Mouse (Mus musculus) layer of hippocampus, adult 11-12 months (tissue): ENCODE measurements around the gene Sfxn5.

Experiments used
- DNase-seq: peaks from one replicate; pipeline ENCODE4 v3.0.0; 2022; ENCODE audit warnings: low spot score

The Sfxn5 gene

GRCm38 (mm10) chr6:85190671-85191070, 142.6 kb downstream of the Sfxn5 start:
- DNase-seq: no peak

- DNase-seq: no peak
Measured at GRCm38 (mm10) chr6:85189911-85190591, 143.2 kb downstream of the Sfxn5 start.

GRCm38 (mm10) chr6:85189361-85189760, 143.9 kb downstream of the Sfxn5 start:
- no peak for DNase-seq

- no peak for DNase-seq
Measured at GRCm38 (mm10) chr6:85188256-85189110, 144.7 kb downstream of the Sfxn5 start.

GRCm38 (mm10) chr6:85187340-85188211, 145.6 kb downstream of the Sfxn5 start, which contains the start of gene Emx1:
Gene Emx1, plus strand, starts transcription at chr6:85187438.
- DNase-seq: peak; percentile 55

GRCm38 (mm10) chr6:85186744-85187059, 146.5 kb downstream of the Sfxn5 start:
- DNase-seq: no peak

GRCm38 (mm10) chr6:85186033-85186743, 147.0 kb downstream of the Sfxn5 start:
- no peak for DNase-seq

GRCm38 (mm10) chr6:85183951-85184350, 149.3 kb downstream of the Sfxn5 start:
- no peak for DNase-seq

GRCm38 (mm10) chr6:85180036-85180435, 153.2 kb downstream of the Sfxn5 start:
- no peak for DNase-seq

- no peak for DNase-seq
Measured at GRCm38 (mm10) chr6:85179569-85179968, 153.7 kb downstream of the Sfxn5 start.

GRCm38 (mm10) chr6:85165440-85165921, 167.7 kb downstream of the Sfxn5 start:
- no peak for DNase-seq
